Mouse (Mus musculus) liver, embryonic 14.5 days (tissue): Measurements from ENCODE around the gene 9530003J23Rik. TPM values are rescaled to one million over a fixed set of nuclear protein-coding genes. Genes with fewer than 3 reads are reported as not detected.

ENCODE experiments used
- ATAC-seq: fragments of 200-750 bp; cut with Nextera tagmentation; 2 replicates; pipeline ENCODE4 v1.8.0; 2017; ENCODE audit warnings: moderate number of reproducible peaks, mild to moderate bottlenecking, moderate library complexity; ENCODE audit not compliant: insufficient read depth
- DNase-seq, 3 experiments: peaks; one replicate each; pipeline ENCODE4 v3.0.0-alpha.2; 2012 to 2013; ENCODE audit warnings: low read depth in 3 of 3, low spot score in 3 of 3
- H3K27ac ChIP-seq: fragments of 300-500 bp; sonication (generic); 2 replicates; pipeline ENCODE4 v1.5.1; 2014; ENCODE audit warnings: moderate library complexity, mild to moderate bottlenecking, control low read depth, inconsistent platforms
- H3K27me3 ChIP-seq: fragments of 300-500 bp; sonication (generic); 2 replicates; pipeline ENCODE4 v1.6.1; 2014; ENCODE audit warnings: mild to moderate bottlenecking, low read length, moderate library complexity; ENCODE audit not compliant: control insufficient read depth, insufficient read depth
- H3K36me3 ChIP-seq: fragments of 300-500 bp; sonication (generic); replicated peaks from 2 replicates; pipeline ENCODE4 v1.6.1; 2014; ENCODE audit warnings: low read depth; ENCODE audit not compliant: control insufficient read depth, insufficient read depth
- H3K4me1 ChIP-seq, 2 experiments: fragments of 200-500 bp in 1 of 2; fragments of 300-500 bp in 1 of 2; sonication (generic) in 1 of 2; replicated peaks; 2 replicates each; pipeline ENCODE4 v1.6.1; 2012 to 2014; ENCODE audit warnings: antibody characterized with exemption in 1 of 2, inconsistent platforms in 1 of 2, low read length in 1 of 2; ENCODE audit not compliant: control insufficient read depth in 2 of 2, insufficient read depth in 2 of 2
- H3K4me2 ChIP-seq: fragments of 300-500 bp; sonication (generic); 2 replicates; pipeline ENCODE4 v1.6.1; 2014; ENCODE audit warnings: low read depth, mild to moderate bottlenecking, control low read depth, moderate library complexity
- H3K4me3 ChIP-seq, 2 experiments: fragments of 200-500 bp in 1 of 2; fragments of 300-500 bp in 1 of 2; sonication (generic) in 1 of 2; 2 replicates each; pipeline ENCODE4 v1.5.1; 2012 to 2014; ENCODE audit warnings: low read depth in 2 of 2, low read length in 2 of 2, mild to moderate bottlenecking in 2 of 2, control low read depth in 1 of 2, inconsistent platforms in 1 of 2, moderate library complexity in 1 of 2; ENCODE audit not compliant: insufficient read depth in 1 of 2
- H3K9ac ChIP-seq: fragments of 300-500 bp; sonication (generic); replicated peaks from 2 replicates; pipeline ENCODE4 v1.6.1; 2014; ENCODE audit warnings: mild to moderate bottlenecking, control low read depth, moderate library complexity
- H3K9me3 ChIP-seq: fragments of 300-500 bp; sonication (generic); 2 replicates; pipeline ENCODE4 v1.6.1; 2016; ENCODE audit warnings: low read length, mixed read lengths; ENCODE audit not compliant: control insufficient read depth
- CTCF ChIP-seq: IDR thresholded peaks from 2 replicates; pipeline ENCODE4 v1.5.1; 2016; ENCODE audit warnings: antibody characterized with exemption, low read depth, control low read depth
- EP300 ChIP-seq: IDR thresholded peaks from 2 replicates; pipeline ENCODE4 v1.6.1; 2016; ENCODE audit warnings: antibody characterized with exemption, low read depth
- WGBS: fragments of 180-500 bp; shearing (Covaris S2); extraction: QIAGEN DNeasy Blood & Tissue Kit; methylation state at CpG from one replicate; pipeline ENCODE4 v1.1.7; 2014; ENCODE audit not compliant: insufficient replicate concordance; 5-methylcytosine and 5-hydroxymethylcytosine counted together
- polyA plus RNA-seq, 2 experiments: library from polyadenylated mRNA; depleted of rRNA in 1 of 2; stranded (reverse) in 1 of 2; unstranded in 1 of 2; fragments of >200 nt; fragmentation: Nextera tagmentation in 1 of 2; extraction: Ambion mirVana in 1 of 2; gene quantifications; 2 replicates each; pipeline versions ENCODE4 v1.2.1 to v1.2.3; 2012 to 2014

9530003J23Rik gene
- polyA plus RNA-seq, 2 experiments = not detected

GRCm38 (mm10) chr10:117226002-117226401 is 12.5 kb downstream of the 9530003J23Rik start:
- H3K4me1 ChIP-seq = peaks cover 13% of the 10 kb centered on the region in 2 experiments
- H3K27ac ChIP-seq = no peak overlapping the region
- DNase-seq = no peak
- H3K27me3 ChIP-seq = no peaks in the 10 kb centered on the region
- WGBS = 59% methylated on average over 3 of the region's 3 CpGs
- no peaks in the 10 kb centered on the region for H3K9me3 ChIP-seq
- peaks cover 18% of the 10 kb centered on the region for H3K36me3 ChIP-seq
- H3K4me2 ChIP-seq = no peak overlapping the region
- ATAC-seq = no peak
- no peak for TF ChIP-seq CTCF
- no peak for TF ChIP-seq EP300
- no peak overlapping the region for H3K9ac ChIP-seq
- no peak overlapping the region for H3K4me3 ChIP-seq

GRCm38 (mm10) chr10:117225094-117225493 is 13.4 kb downstream of the 9530003J23Rik start:
- TF ChIP-seq CTCF = peak; percentile 46
- no peak for TF ChIP-seq EP300
- Histone ChIP-seq H3K36me3 (peaks cover 24% of the 10 kb centered on the region), H3K4me1 (peaks cover 13% of the 10 kb centered on the region in 2 experiments), H3K27me3 (no peaks in the 10 kb centered on the region), H3K27ac (peak overlapping the region; percentile 88), H3K4me2 (peak overlapping the region; percentile 90), H3K9ac (peak overlapping the region; percentile 97; the same call in 1 of the 2 replicates), H3K4me3 (peak overlapping the region; percentile 90 to 91), H3K9me3 (no peaks in the 10 kb centered on the region)
- DNase-seq (no peak), ATAC-seq (no peak)
- WGBS = 48% methylated on average over 8 of the region's 8 CpGs

GRCm38 (mm10) chr10:117224102-117224990 is 14.2 kb downstream of the 9530003J23Rik start, which contains the start of gene Yeats4:
Gene Yeats4 (minus strand): TSS chr10:117224507.
- H3K9me3 ChIP-seq = no peaks in the 10 kb centered on the region
- H3K9ac ChIP-seq = peak within 1 kb of the TSS; percentile 97
- H3K27ac ChIP-seq = peak within 1 kb of the TSS; percentile 88
- WGBS = 1% methylated on average over 63 of the region's 63 CpGs
- ATAC-seq (peak; percentile 97), DNase-seq (peak; percentile 85 to 88 (median 86))
- TF ChIP-seq EP300 (no peak), CTCF (no peak)
- H3K4me3 ChIP-seq = peak within 1 kb of the TSS; percentile 90 to 91
- no peaks in the 10 kb centered on the region for H3K27me3 ChIP-seq
- H3K4me1 ChIP-seq = peaks cover 13% of the 10 kb centered on the region in 2 experiments
- peak within 1 kb of the TSS; percentile 90 for H3K4me2 ChIP-seq
- peaks cover 32% of the 10 kb centered on the region for H3K36me3 ChIP-seq

DNA sequence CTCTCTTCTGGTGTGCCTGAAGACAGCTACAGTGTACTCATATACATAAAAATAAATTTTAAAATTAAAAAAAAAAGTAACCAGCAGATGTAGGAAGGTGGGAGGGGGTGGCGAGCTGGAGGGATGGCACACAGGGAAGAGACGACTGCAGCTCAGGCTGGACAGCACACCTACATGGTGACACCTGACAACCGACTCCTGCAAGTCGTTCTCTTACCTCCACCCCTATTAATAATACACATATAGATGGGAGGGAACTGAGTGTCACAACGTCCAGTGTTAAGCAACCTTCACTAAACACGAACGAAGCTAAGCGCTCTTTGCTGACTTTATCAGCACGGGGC is 14.8 kb downstream of the 9530003J23Rik start:
- H3K9me3 ChIP-seq = no peaks in the 10 kb centered on the region
- peak overlapping the region; percentile 73 for H3K9ac ChIP-seq
- peak overlapping the region; percentile 90 to 91 for H3K4me3 ChIP-seq
- WGBS = under 1% methylated on average over 9 of the region's 9 CpGs
- H3K27me3 ChIP-seq = no peaks in the 10 kb centered on the region
- H3K36me3 ChIP-seq = peaks cover 33% of the 10 kb centered on the region
- ATAC-seq (no peak; the same call in 1 of the 2 replicates), DNase-seq (no peak)
- H3K27ac ChIP-seq = peak overlapping the region; percentile 40; the same call in 1 of the 2 replicates
- TF ChIP-seq CTCF (no peak), EP300 (no peak)
- peak overlapping the region; percentile 90 for H3K4me2 ChIP-seq
- peaks cover 13% of the 10 kb centered on the region in 2 experiments for H3K4me1 ChIP-seq

- peaks cover 13% of the 10 kb centered on the region in 2 experiments for H3K4me1 ChIP-seq
- TF ChIP-seq CTCF (no peak), EP300 (no peak)
- H3K4me3 ChIP-seq = peak overlapping the region in 1 of 2 experiments; percentile 90; a peak in 2 of 4 replicates
- DNase-seq = no peak
- no peaks in the 10 kb centered on the region for H3K27me3 ChIP-seq
- 81% methylated on average over 3 of the region's 3 CpGs for WGBS
- H3K9me3 ChIP-seq = no peaks in the 10 kb centered on the region
- H3K36me3 ChIP-seq = peaks cover 40% of the 10 kb centered on the region
- H3K4me2 ChIP-seq = peak overlapping the region; percentile 90
- ATAC-seq = no peak
- no peak overlapping the region for H3K27ac ChIP-seq
- H3K9ac ChIP-seq = no peak overlapping the region
Observed at GRCm38 (mm10) chr10:117222821-117223220, 15.7 kb downstream of the 9530003J23Rik start.
